10 mouse cellular contexts compared by ENCODE assay signal in the genomic region with DNA sequence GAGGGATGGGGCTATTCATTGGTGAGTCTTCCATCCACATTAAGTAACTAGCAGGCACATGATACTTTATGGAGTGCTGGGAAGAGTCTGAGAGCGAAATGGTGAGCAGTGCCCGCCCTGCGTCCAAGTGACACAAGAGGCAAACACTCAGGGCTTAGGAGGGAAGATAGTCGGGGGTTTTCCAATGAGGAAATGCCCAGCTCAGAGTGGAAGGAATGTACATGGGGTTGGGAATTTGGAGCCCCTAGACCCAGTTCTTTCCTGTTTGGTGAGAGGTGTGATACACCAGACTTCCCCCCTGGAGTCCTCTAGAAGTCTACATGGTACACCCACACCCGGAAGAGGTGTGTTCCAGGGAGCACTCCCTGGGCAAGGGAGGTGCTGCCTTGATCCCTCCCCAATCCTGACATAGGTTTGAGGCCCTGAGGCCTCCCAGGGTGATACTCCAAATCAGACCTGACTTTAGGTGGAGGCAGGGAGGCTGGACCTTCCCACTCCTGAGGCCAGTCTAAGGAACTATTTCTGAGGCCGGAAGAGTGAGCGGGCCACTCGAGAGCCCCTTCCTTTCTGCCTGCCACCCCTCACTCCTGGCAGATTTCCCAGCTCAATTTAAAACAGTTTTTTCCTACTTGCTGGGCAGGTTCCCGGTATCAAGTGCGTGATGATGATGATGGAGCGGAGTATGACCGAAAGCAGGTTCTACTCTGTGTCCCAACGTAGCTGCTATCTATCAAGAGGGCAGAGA. TPM values are rescaled to one million over a fixed set of nuclear protein-coding genes. Genes with fewer than 3 reads are reported as not detected.
DNase-seq lines count a peak whose midpoint lies in the region; ATAC-seq and TF ChIP-seq lines count a peak whose summit lies in the region.
"Had no signal": no experiment of that assay in that cellular context is flagged by ENCODE, and none has a peak within 500 bp of the region (broad histone marks: within the 10 kb centered on the region; RNA-seq: fewer than 3 reads in every experiment).

No protein-coding gene starts in this region.

- no peaks in the 10 kb centered on the region for H3K36me3 ChIP-seq in heart, embryonic 14.5 days (ENCODE audit: control insufficient read depth, insufficient read depth, low read length)
- no peaks in the 10 kb centered on the region for H3K36me3 ChIP-seq in lung, embryonic 15.5 days
- H3K36me3 ChIP-seq in embryonic facial prominence, embryonic 14.5 days (ENCODE audit: control insufficient read depth, insufficient read depth, low read length), result no peaks in the 10 kb centered on the region
- H3K36me3 ChIP-seq in small intestine, adult 2 months (ENCODE audit: control insufficient read depth, insufficient read depth, low read length), result no peaks in the 10 kb centered on the region

- no peak for DNase-seq in heart, postnatal 14 days
- DNase-seq in lung, postnatal 25 days (ENCODE audit: low spot score), result no peak
- no peak for DNase-seq in embryonic facial prominence, embryonic 14.5 days (ENCODE audit: low spot score)
- DNase-seq in urinary bladder, adult 2 months (ENCODE audit: low spot score), result no peak
- DNase-seq: layer of hippocampus, adult 9-11 months had no signal

- peaks cover 60 to 79% of the 10 kb centered on the region in 2 experiments for H3K4me1 ChIP-seq in heart, embryonic 14.5 days (ENCODE audit: control insufficient read depth in 2 of 2, insufficient read depth in 2 of 2, low read length in 2 of 2)
- peaks cover 88% of the 10 kb centered on the region for H3K4me1 ChIP-seq in lung, embryonic 15.5 days
- peaks cover 72% of the 10 kb centered on the region for H3K4me1 ChIP-seq in embryonic facial prominence, embryonic 14.5 days (ENCODE audit: control insufficient read depth, insufficient read depth, low read length)
- peaks cover 49% of the 10 kb centered on the region for H3K4me1 ChIP-seq in small intestine, adult 2 months (ENCODE audit: control insufficient read depth, insufficient read depth, insufficient read length, low read length)

- peak overlapping the region; percentile 5; the same call in 1 of the 2 replicates for H3K9ac ChIP-seq in heart, embryonic 14.5 days (ENCODE audit: low read length)
- H3K9ac ChIP-seq in lung, embryonic 15.5 days, result no peak overlapping the region
- H3K9ac ChIP-seq in embryonic facial prominence, embryonic 14.5 days (ENCODE audit: low read depth, low read length), result no peak overlapping the region
- H3K9ac ChIP-seq: liver, embryonic 14.5 days had no signal

- no peak for ATAC-seq in heart, embryonic 14.5 days (ENCODE audit: insufficient number of reproducible peaks, insufficient read depth, low FRiP score, low read depth)
- ATAC-seq in lung, embryonic 15.5 days (ENCODE audit: borderline replicate concordance, extremely low read depth, low FRiP score, low TSS enrichment), result no peak
- ATAC-seq in embryonic facial prominence, embryonic 14.5 days (ENCODE audit: low read depth), result no peak

- intact Hi-C loops in heart, postnatal 14 days (cut with DNase I), result no loop called here

- TF ChIP-seq POLR2A in small intestine, adult 2 months (IDR thresholded peaks at IDR 0.05; ENCODE audit: low read depth, low read length), result no peak

- no peaks in the 10 kb centered on the region for H3K9me3 ChIP-seq in heart, embryonic 14.5 days (ENCODE audit: control insufficient read depth, low read length)
- H3K9me3 ChIP-seq in lung, embryonic 15.5 days, result no peaks in the 10 kb centered on the region
- no peaks in the 10 kb centered on the region for H3K9me3 ChIP-seq in embryonic facial prominence, embryonic 14.5 days (ENCODE audit: control insufficient read depth, low read length)

- H3K27me3 ChIP-seq in heart, embryonic 14.5 days (ENCODE audit: control insufficient read depth, insufficient read depth, low read length), result no peaks in the 10 kb centered on the region
- H3K27me3 ChIP-seq in lung, embryonic 15.5 days, result no peaks in the 10 kb centered on the region
- no peaks in the 10 kb centered on the region for H3K27me3 ChIP-seq in embryonic facial prominence, embryonic 14.5 days (replicated peaks; ENCODE audit: control insufficient read depth, insufficient read depth, low read length)
- H3K27me3 ChIP-seq in small intestine, adult 2 months (ENCODE audit: control insufficient read depth, insufficient read depth, low read length), result no peaks in the 10 kb centered on the region

- WGBS in heart, embryonic 14.5 days, result 59% methylated on average over 13 of the region's 13 CpGs
- WGBS in lung, embryonic 15.5 days, result 41% methylated on average over 13 of the region's 13 CpGs
- 72% methylated on average over 13 of the region's 13 CpGs for WGBS in embryonic facial prominence, embryonic 14.5 days
- WGBS in small intestine, adult 2 months, result 58% methylated on average over 13 of the region's 13 CpGs

- 0 out of 4 replicates have a peak overlapping the region, but pooled peaks of 1 of the 2 experiments have one; percentile 6 for H3K27ac ChIP-seq in heart, embryonic 14.5 days (replicated peaks in 1 of 2; ENCODE audit: control insufficient read depth in 1 of 2, insufficient read depth in 1 of 2, low read depth in 2 of 2, low read length in 2 of 2)
- peak overlapping the region; percentile 69 for H3K27ac ChIP-seq in lung, embryonic 15.5 days
- peak overlapping the region; percentile 73; the same call in 1 of the 2 replicates for H3K27ac ChIP-seq in embryonic facial prominence, embryonic 14.5 days (replicated peaks; ENCODE audit: low read depth, low read length)
- peak overlapping the region; percentile 17; the same call in 1 of the 2 replicates for H3K27ac ChIP-seq in small intestine, adult 2 months (ENCODE audit: insufficient read depth, low read depth, low read length)
- H3K27ac ChIP-seq: liver, embryonic 14.5 days had no signal

- no peak for TF ChIP-seq CTCF in small intestine, adult 2 months (IDR thresholded peaks at IDR 0.05; ENCODE audit: extremely low read depth, insufficient read length, insufficient replicate concordance, low read depth, low read length)

- no peak overlapping the region for H3K4me2 ChIP-seq in heart, embryonic 14.5 days (ENCODE audit: low read length)
- H3K4me2 ChIP-seq in lung, embryonic 15.5 days, result peak overlapping the region; percentile 27
- H3K4me2 ChIP-seq in embryonic facial prominence, embryonic 14.5 days (ENCODE audit: low read depth, low read length), result no peak overlapping the region

- no peak overlapping the region for H3K4me3 ChIP-seq in heart, embryonic 14.5 days (ENCODE audit: control insufficient read depth in 1 of 2, insufficient read depth in 1 of 2, low read depth in 1 of 2, low read length in 2 of 2)
- no peak overlapping the region for H3K4me3 ChIP-seq in lung, embryonic 15.5 days
- H3K4me3 ChIP-seq in embryonic facial prominence, embryonic 14.5 days (ENCODE audit: low read depth, low read length), result no peak overlapping the region
- H3K4me3 ChIP-seq in small intestine, adult 2 months (ENCODE audit: low read depth, low read length), result no peak overlapping the region

RNA-seq across cellular contexts. Expression of a gene that starts 5.0 kb away (rescaled TPM):
- polyA plus RNA-seq in heart, embryonic 14.5 days (2014; fragmentation: Nextera tagmentation; extraction: Ambion mirVana), result 87.4 and 99.3 TPM in 2 replicates
- total RNA-seq in heart, postnatal 14 days (2021), result 100 to 1,000 TPM in 1 of 2 experiments, 10 to 100 TPM in 1; 98.2 to 101 TPM
- polyA plus RNA-seq in lung, embryonic 15.5 days (2015; fragmentation: Nextera tagmentation; extraction: Ambion mirVana), result 123 and 128 TPM in 2 replicates
- 158 and 169 TPM in 2 replicates for polyA plus RNA-seq in embryonic facial prominence, embryonic 14.5 days (2014; fragmentation: Nextera tagmentation; extraction: Ambion mirVana)
- 213 and 376 TPM in 2 replicates for polyA plus RNA-seq in small intestine, adult 2 months (2012; rRNA removed)
- 171 and 187 TPM in 2 replicates for polyA plus RNA-seq in urinary bladder, adult 2 months (2012; rRNA removed)

RNA-seq across cellular contexts. Expression of a gene that starts 20.7 kb away (rescaled TPM):
- polyA plus RNA-seq in heart, embryonic 14.5 days (2014; fragmentation: Nextera tagmentation; extraction: Ambion mirVana), result 14.8 and 16.6 TPM in 2 replicates
- total RNA-seq in heart, postnatal 14 days (2021), result 10 to 100 TPM in 1 of 2 experiments, 1 to 10 TPM in 1; 9.7 to 10.1 TPM
- polyA plus RNA-seq in lung, embryonic 15.5 days (2015; fragmentation: Nextera tagmentation; extraction: Ambion mirVana), result 11.0 and 11.8 TPM in 2 replicates
- 11.4 and 13.1 TPM in 2 replicates for polyA plus RNA-seq in embryonic facial prominence, embryonic 14.5 days (2014; fragmentation: Nextera tagmentation; extraction: Ambion mirVana)
- 7.1 and 10.6 TPM in 2 replicates for polyA plus RNA-seq in small intestine, adult 2 months (2012; rRNA removed)
- polyA plus RNA-seq in urinary bladder, adult 2 months (2012; rRNA removed), result 16.0 and 23.8 TPM in 2 replicates

RNA-seq across cellular contexts. Expression of a gene that starts 26.2 kb away (rescaled TPM):
- polyA plus RNA-seq in heart, embryonic 14.5 days (2014; fragmentation: Nextera tagmentation; extraction: Ambion mirVana), result 2.5 and 3.2 TPM in 2 replicates
- 1 to 10 TPM; 2.3 to 3.7 TPM for total RNA-seq in heart, postnatal 14 days (2021)
- polyA plus RNA-seq in lung, embryonic 15.5 days (2015; fragmentation: Nextera tagmentation; extraction: Ambion mirVana), result 10.0 and 12.6 TPM in 2 replicates
- polyA plus RNA-seq in embryonic facial prominence, embryonic 14.5 days (2014; fragmentation: Nextera tagmentation; extraction: Ambion mirVana), result 7.8 and 8.6 TPM in 2 replicates
- polyA plus RNA-seq in small intestine, adult 2 months (2012; rRNA removed), result 2.3 and 3.2 TPM in 2 replicates
- polyA plus RNA-seq in urinary bladder, adult 2 months (2012; rRNA removed), result 6.6 and 7.5 TPM in 2 replicates

RNA-seq across cellular contexts. Expression of a gene that starts 35.1 kb away (rescaled TPM):
- polyA plus RNA-seq in heart, embryonic 14.5 days (2014; fragmentation: Nextera tagmentation; extraction: Ambion mirVana), result 21.0 and 23.0 TPM in 2 replicates
- total RNA-seq in heart, postnatal 14 days (2021), result 10 to 100 TPM; 16.8 to 18.7 TPM
- 12.5 and 13.4 TPM in 2 replicates for polyA plus RNA-seq in lung, embryonic 15.5 days (2015; fragmentation: Nextera tagmentation; extraction: Ambion mirVana)
- 13.6 and 14.2 TPM in 2 replicates for polyA plus RNA-seq in embryonic facial prominence, embryonic 14.5 days (2014; fragmentation: Nextera tagmentation; extraction: Ambion mirVana)
- polyA plus RNA-seq in small intestine, adult 2 months (2012; rRNA removed), result 2.0 and 2.4 TPM in 2 replicates
- 44.5 and 49.8 TPM in 2 replicates for polyA plus RNA-seq in urinary bladder, adult 2 months (2012; rRNA removed)
- total RNA-seq: common myeloid progenitor, adult 5-6 weeks had no signal

RNA-seq across cellular contexts. Expression of a gene that starts 35.8 kb away (rescaled TPM):
- polyA plus RNA-seq in heart, embryonic 14.5 days (2014; fragmentation: Nextera tagmentation; extraction: Ambion mirVana), result 21.9 and 22.9 TPM in 2 replicates
- 10 to 100 TPM; 57.8 to 61.2 TPM for total RNA-seq in heart, postnatal 14 days (2021)
- polyA plus RNA-seq in lung, embryonic 15.5 days (2015; fragmentation: Nextera tagmentation; extraction: Ambion mirVana), result 24.5 and 28.5 TPM in 2 replicates
- 27.3 and 32.2 TPM in 2 replicates for polyA plus RNA-seq in embryonic facial prominence, embryonic 14.5 days (2014; fragmentation: Nextera tagmentation; extraction: Ambion mirVana)
- polyA plus RNA-seq in small intestine, adult 2 months (2012; rRNA removed), result 73.9 and 252 TPM in 2 replicates
- polyA plus RNA-seq in urinary bladder, adult 2 months (2012; rRNA removed), result 29.1 and 41.4 TPM in 2 replicates
